Mouse (Mus musculus) kidney, embryonic 15.5 days (tissue): ENCODE results near the gene Rab42. TPM values are rescaled to one million over a fixed set of nuclear protein-coding genes. Genes with fewer than 3 reads are reported as not detected.

Experiments
- ATAC-seq: fragments of 200-750 bp; cut with Nextera tagmentation; replicated peaks from 2 replicates; pipeline ENCODE4 v1.8.0; 2017; ENCODE audit warnings: moderate TSS enrichment; ENCODE audit not compliant: low FRiP score
- H3K27ac ChIP-seq: fragments of 300-500 bp; sonication (generic); 2 replicates; pipeline ENCODE4 v1.5.1; 2015; ENCODE audit warnings: mild to moderate bottlenecking, inconsistent platforms
- H3K27me3 ChIP-seq: fragments of 300-500 bp; sonication (generic); 2 replicates; pipeline ENCODE4 v1.6.1; 2015; ENCODE audit warnings: inconsistent platforms
- H3K36me3 ChIP-seq: fragments of 300-500 bp; sonication (generic); 2 replicates; pipeline ENCODE4 v1.6.1; 2015; ENCODE audit warnings: inconsistent platforms
- H3K4me1 ChIP-seq: fragments of 300-500 bp; sonication (generic); 2 replicates; pipeline ENCODE4 v1.6.1; 2015; ENCODE audit warnings: inconsistent platforms
- H3K4me2 ChIP-seq: fragments of 300-500 bp; sonication (generic); 2 replicates; pipeline ENCODE4 v1.6.1; 2015; ENCODE audit warnings: moderate library complexity, mild to moderate bottlenecking, inconsistent platforms
- H3K4me3 ChIP-seq: fragments of 300-500 bp; sonication (generic); replicated peaks from 2 replicates; pipeline ENCODE4 v1.5.1; 2015; ENCODE audit warnings: mild to moderate bottlenecking, inconsistent platforms
- H3K9ac ChIP-seq: fragments of 300-500 bp; sonication (generic); 2 replicates; pipeline ENCODE4 v1.6.1; 2015; ENCODE audit warnings: mild to moderate bottlenecking, inconsistent platforms
- H3K9me3 ChIP-seq: fragments of 300-500 bp; sonication (generic); replicated peaks from 2 replicates; pipeline ENCODE4 v1.6.1; 2016; ENCODE audit warnings: inconsistent platforms
- WGBS: fragments of 180-500 bp; shearing (Covaris S2); methylation state at CpG from one replicate; pipeline ENCODE4 v1.1.7; 2015; ENCODE audit warnings: mixed read lengths; 5-methylcytosine and 5-hydroxymethylcytosine counted together
- polyA plus RNA-seq: library from polyadenylated mRNA; unstranded; fragments of >200 nt; fragmentation: Nextera tagmentation; extraction: Ambion mirVana; gene quantifications from 2 replicates; pipeline ENCODE4 v1.2.1, GENCODE M21; 2015

Rab42 gene
- 3.3 and 3.5 TPM in 2 replicates for polyA plus RNA-seq

- Histone ChIP-seq H3K36me3 (no peaks in the 10 kb centered on the region), H3K4me2 (peak within 1 kb of the TSS; percentile 82), H3K4me3 (peak within 1 kb of the TSS; percentile 57), H3K9ac (peak within 1 kb of the TSS; percentile 59), H3K27ac (peak within 1 kb of the TSS; percentile 72), H3K9me3 (no peaks in the 10 kb centered on the region), H3K27me3 (no peaks in the 10 kb centered on the region), H3K4me1 (peaks cover 12% of the 10 kb centered on the region)
- under 1% methylated on average over 31 of the region's 31 CpGs for WGBS
- ATAC-seq = peak; percentile 75
Observed at GRCm38 (mm10) chr4:132302939-132303479, at the start of gene Rab42. Gene Rab42, minus strand, starts transcription at chr4:132303385.

- Histone ChIP-seq H3K9me3 (no peaks in the 10 kb centered on the region), H3K27ac (peak overlapping the region; percentile 98), H3K27me3 (no peaks in the 10 kb centered on the region), H3K9ac (peak overlapping the region; percentile 89), H3K36me3 (peaks cover 41% of the 10 kb centered on the region), H3K4me2 (peak overlapping the region; percentile 77), H3K4me1 (peaks cover 18% of the 10 kb centered on the region), H3K4me3 (peak overlapping the region; percentile 83)
- under 1% methylated on average over 14 of the region's 14 CpGs for WGBS
- ATAC-seq = no peak
Observed at GRCm38 (mm10) chr4:132352739-132353138, 49.6 kb upstream of the Rab42 start.

- 31% methylated on average over 1 of the region's 1 CpGs for WGBS
- no peaks in the 10 kb centered on the region for H3K9me3 ChIP-seq
- peak overlapping the region; percentile 98; the same call in 1 of the 2 replicates for H3K27ac ChIP-seq
- no peak overlapping the region; the same call in 1 of the 2 replicates for H3K9ac ChIP-seq
- peaks cover 28% of the 10 kb centered on the region for H3K36me3 ChIP-seq
- peak overlapping the region; percentile 77 for H3K4me2 ChIP-seq
- no peak for ATAC-seq
- H3K4me1 ChIP-seq = peaks cover 21% of the 10 kb centered on the region
- peak overlapping the region; percentile 83 for H3K4me3 ChIP-seq
- no peaks in the 10 kb centered on the region for H3K27me3 ChIP-seq
Observed at GRCm38 (mm10) chr4:132351401-132351800, 48.2 kb upstream of the Rab42 start.

- 0 out of 2 replicates have a peak overlapping the region, but pooled peaks have one; percentile 7 for H3K27ac ChIP-seq
- 77% methylated on average over 3 of the region's 3 CpGs for WGBS
- H3K4me2 ChIP-seq = peak overlapping the region; percentile 77; the same call in 1 of the 2 replicates
- peaks cover 23% of the 10 kb centered on the region for H3K4me1 ChIP-seq
- no peak overlapping the region for H3K9ac ChIP-seq
- H3K27me3 ChIP-seq = no peaks in the 10 kb centered on the region
- no peak for ATAC-seq
- 0 out of 2 replicates have a peak overlapping the region, but pooled peaks have one; percentile 83 for H3K4me3 ChIP-seq
- no peaks in the 10 kb centered on the region for H3K9me3 ChIP-seq
- peaks cover 24% of the 10 kb centered on the region for H3K36me3 ChIP-seq
Observed at GRCm38 (mm10) chr4:132350854-132351253, 47.7 kb upstream of the Rab42 start.

- no peak overlapping the region for H3K9ac ChIP-seq
- no peak for ATAC-seq
- WGBS = 57% methylated on average over 2 of the region's 2 CpGs
- peak overlapping the region; percentile 7; the same call in 1 of the 2 replicates for H3K27ac ChIP-seq
- no peak overlapping the region for H3K4me2 ChIP-seq
- no peak overlapping the region for H3K4me3 ChIP-seq
- H3K4me1 ChIP-seq = peaks cover 23% of the 10 kb centered on the region
- H3K9me3 ChIP-seq = no peaks in the 10 kb centered on the region
- no peaks in the 10 kb centered on the region for H3K27me3 ChIP-seq
- H3K36me3 ChIP-seq = peaks cover 24% of the 10 kb centered on the region
Observed at GRCm38 (mm10) chr4:132350123-132350740, 47.0 kb upstream of the Rab42 start.

GRCm38 (mm10) chr4:132349495-132350122 is 46.4 kb upstream of the Rab42 start:
- H3K4me3 ChIP-seq = no peak overlapping the region
- peaks cover 24% of the 10 kb centered on the region for H3K36me3 ChIP-seq

GRCm38 (mm10) chr4:132346661-132347060 is 43.5 kb upstream of the Rab42 start:
- no peak for ATAC-seq
- 77% methylated on average over 3 of the region's 3 CpGs for WGBS
- H3K4me2 ChIP-seq = no peak overlapping the region
- H3K4me1 ChIP-seq = peaks cover 36% of the 10 kb centered on the region
- no peaks in the 10 kb centered on the region for H3K27me3 ChIP-seq
- H3K36me3 ChIP-seq = peaks cover 20% of the 10 kb centered on the region
- H3K27ac ChIP-seq = peak overlapping the region; percentile 73
- H3K9ac ChIP-seq = no peak overlapping the region
- H3K4me3 ChIP-seq = no peak overlapping the region
- no peaks in the 10 kb centered on the region for H3K9me3 ChIP-seq

More at GRCm38 (mm10) chr4:132349495-132350122, 46.4 kb upstream of the Rab42 start:
- Histone ChIP-seq H3K27me3 (no peaks in the 10 kb centered on the region), H3K9me3 (no peaks in the 10 kb centered on the region), H3K9ac (no peak overlapping the region), H3K4me1 (peaks cover 26% of the 10 kb centered on the region), H3K4me2 (no peak overlapping the region), H3K27ac (peak overlapping the region; percentile 7; the same call in 1 of the 2 replicates)
- 58% methylated on average over 3 of the region's 3 CpGs for WGBS
- ATAC-seq = no peak

GRCm38 (mm10) chr4:132346261-132346660 is 43.1 kb upstream of the Rab42 start:
- no peak overlapping the region for H3K9ac ChIP-seq
- ATAC-seq = no peak
- no peak overlapping the region for H3K4me3 ChIP-seq
- WGBS = 72% methylated on average over 4 of the region's 4 CpGs
- H3K27me3 ChIP-seq = no peaks in the 10 kb centered on the region
- H3K27ac ChIP-seq = peak overlapping the region; percentile 73
- H3K4me1 ChIP-seq = peaks cover 32% of the 10 kb centered on the region
- H3K9me3 ChIP-seq = no peaks in the 10 kb centered on the region
- no peak overlapping the region for H3K4me2 ChIP-seq
- H3K36me3 ChIP-seq = peaks cover 16% of the 10 kb centered on the region

- H3K27ac ChIP-seq = peak overlapping the region; percentile 73
- ATAC-seq = peak; percentile 17; the same call in 1 of the 2 replicates
- 46% methylated on average over 5 of the region's 5 CpGs for WGBS
Observed at GRCm38 (mm10) chr4:132345843-132346212, 42.6 kb upstream of the Rab42 start.

GRCm38 (mm10) chr4:132345135-132345842 is 42.1 kb upstream of the Rab42 start:
- peak; percentile 93 for ATAC-seq
- Histone ChIP-seq H3K36me3 (peaks cover 11% of the 10 kb centered on the region), H3K9me3 (no peaks in the 10 kb centered on the region), H3K9ac (peak overlapping the region; percentile 85), H3K4me2 (peak overlapping the region; percentile 93), H3K4me3 (peak overlapping the region; percentile 75), H3K27me3 (no peaks in the 10 kb centered on the region), H3K4me1 (peaks cover 28% of the 10 kb centered on the region), H3K27ac (peak overlapping the region; percentile 73)
- under 1% methylated on average over 75 of the region's 83 CpGs for WGBS

More at GRCm38 (mm10) chr4:132345843-132346212, 42.6 kb upstream of the Rab42 start:
- peaks cover 12% of the 10 kb centered on the region for H3K36me3 ChIP-seq
- H3K4me3 ChIP-seq = peak overlapping the region; percentile 75
- no peak overlapping the region for H3K9ac ChIP-seq
- H3K27me3 ChIP-seq = no peaks in the 10 kb centered on the region
- no peak overlapping the region for H3K4me2 ChIP-seq
- no peaks in the 10 kb centered on the region for H3K9me3 ChIP-seq
- peaks cover 28% of the 10 kb centered on the region for H3K4me1 ChIP-seq

- no peaks in the 10 kb centered on the region for H3K9me3 ChIP-seq
- no peak for ATAC-seq
- H3K4me3 ChIP-seq = peak overlapping the region; percentile 75
- H3K4me2 ChIP-seq = peak overlapping the region; percentile 93
- H3K9ac ChIP-seq = peak overlapping the region; percentile 85
- peaks cover 13% of the 10 kb centered on the region for H3K36me3 ChIP-seq
- H3K27ac ChIP-seq = no peak overlapping the region
- peaks cover 28% of the 10 kb centered on the region for H3K4me1 ChIP-seq
- 5% methylated on average over 13 of the region's 13 CpGs for WGBS
- no peaks in the 10 kb centered on the region for H3K27me3 ChIP-seq
Observed at GRCm38 (mm10) chr4:132344403-132345134, 41.4 kb upstream of the Rab42 start.
